Mouse (Mus musculus) bone marrow, adult 2 months (tissue): Measurements from ENCODE around the gene Traf3. TPM values are rescaled to one million over a fixed set of nuclear protein-coding genes. Genes with fewer than 3 reads are reported as not detected.

Experiments used
- H3K27ac ChIP-seq: fragments of 200-500 bp; 2 replicates; pipeline ENCODE4 v1.5.1; 2012; ENCODE audit warnings: low read depth, mild to moderate bottlenecking, control low read depth, inconsistent platforms, low read length; ENCODE audit not compliant: control insufficient read depth, poor library complexity, insufficient read depth
- H3K4me1 ChIP-seq: fragments of 200-500 bp; 2 replicates; pipeline ENCODE4 v1.6.1; 2011; ENCODE audit warnings: low read length; ENCODE audit not compliant: control insufficient read depth, insufficient read depth
- H3K4me3 ChIP-seq: fragments of 200-500 bp; replicated peaks from 2 replicates; pipeline ENCODE3; 2011; ENCODE audit warnings: mild to moderate bottlenecking, low read depth, low read length, control low read depth; ENCODE audit not compliant: control insufficient read depth
- CTCF ChIP-seq: fragments of 200-500 bp; IDR thresholded peaks from 2 replicates; pipeline ENCODE4 v1.5.1; 2011; ENCODE audit warnings: low read length, control low read depth; ENCODE audit not compliant: control insufficient read depth, insufficient read depth
- POLR2A ChIP-seq: fragments of 200-500 bp; IDR thresholded peaks from 2 replicates; pipeline ENCODE4 v1.6.1; 2011; ENCODE audit warnings: low read depth, mild to moderate bottlenecking, control low read depth, low read length, borderline replicate concordance; ENCODE audit not compliant: control insufficient read depth
- WGBS: fragments of 180-500 bp; shearing (Covaris S2); methylation state at CpG from one replicate; pipeline ENCODE4 v1.1.7; 2018; 5-methylcytosine and 5-hydroxymethylcytosine counted together
- polyA plus RNA-seq: library from polyadenylated mRNA; stranded (reverse); fragments of >200 nt; gene quantifications from 2 replicates; pipeline ENCODE4 v1.2.4, GENCODE M21; 2011; ENCODE audit warnings: low replicate concordance; ENCODE audit not compliant: missing spikeins, insufficient read depth, insufficient read length

Gene Traf3
- polyA plus RNA-seq, 1 experiment = 9.2 TPM

- Histone ChIP-seq H3K27ac (no peak overlapping the region), H3K4me1 (peaks cover 6% of the 10 kb centered on the region; the same call in 1 of the 2 replicates), H3K4me3 (no peak overlapping the region)
- WGBS = 66% methylated on average over 5 of the region's 5 CpGs
- no peak for TF ChIP-seq POLR2A
- no peak for TF ChIP-seq CTCF
These were observed 14.6 kb upstream of the Traf3 start for GRCm38 (mm10) chr12:111151422-111152156.

GRCm38 (mm10) chr12:111152579-111152978 is 13.6 kb upstream of the Traf3 start:
- WGBS = 79% methylated on average over 6 of the region's 6 CpGs
- H3K4me1 ChIP-seq = peaks cover 6% of the 10 kb centered on the region; the same call in 1 of the 2 replicates
- no peak overlapping the region for H3K27ac ChIP-seq
- TF ChIP-seq POLR2A (no peak), CTCF (no peak)
- no peak overlapping the region for H3K4me3 ChIP-seq

- TF ChIP-seq CTCF = no peak
- TF ChIP-seq POLR2A = no peak
- H3K27ac ChIP-seq = no peak overlapping the region
- peaks cover 6% of the 10 kb centered on the region; the same call in 1 of the 2 replicates for H3K4me1 ChIP-seq
- WGBS = 32% methylated on average over 7 of the region's 7 CpGs
- no peak overlapping the region for H3K4me3 ChIP-seq
These were observed 13.0 kb upstream of the Traf3 start for GRCm38 (mm10) chr12:111152981-111153710.

GRCm38 (mm10) chr12:111153946-111154345 is 12.2 kb upstream of the Traf3 start:
- no peak overlapping the region for H3K4me3 ChIP-seq
- peaks cover 2% of the 10 kb centered on the region; the same call in 1 of the 2 replicates for H3K4me1 ChIP-seq
- TF ChIP-seq CTCF (no peak), POLR2A (no peak)
- WGBS = 81% methylated on average over 5 of the region's 5 CpGs
- no peak overlapping the region for H3K27ac ChIP-seq

DNA sequence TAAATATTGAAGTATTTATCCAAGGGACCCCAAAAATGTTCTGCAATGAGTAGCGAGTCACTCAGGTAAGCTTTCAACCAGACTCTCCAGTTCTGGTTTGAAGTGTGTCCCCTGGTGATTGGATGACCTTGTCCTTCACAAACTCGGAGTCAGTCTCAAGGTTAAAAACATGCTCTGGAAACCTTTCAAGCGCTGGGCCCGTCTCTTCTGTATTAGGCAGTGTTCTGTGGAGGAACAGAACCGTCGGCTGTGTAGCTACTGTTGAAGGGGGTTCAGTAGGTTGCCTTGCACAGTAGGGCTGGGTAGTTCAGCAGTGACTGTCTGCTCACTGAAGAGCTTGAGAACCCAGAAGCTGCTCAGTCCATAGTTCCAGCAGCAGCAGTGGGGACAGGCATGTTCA is 11.5 kb upstream of the Traf3 start:
- H3K4me3 ChIP-seq = no peak overlapping the region
- WGBS = 80% methylated on average over 6 of the region's 6 CpGs

GRCm38 (mm10) chr12:111155756-111156155 is 10.4 kb upstream of the Traf3 start:
- H3K4me1 ChIP-seq = peaks cover 2% of the 10 kb centered on the region; the same call in 1 of the 2 replicates
- H3K27ac ChIP-seq = no peak overlapping the region
- TF ChIP-seq CTCF (no peak), POLR2A (no peak)
- H3K4me3 ChIP-seq = no peak overlapping the region
- 49% methylated on average over 1 of the region's 1 CpGs for WGBS

More for the DNA sequence above, 11.5 kb upstream of the Traf3 start:
- TF ChIP-seq POLR2A (no peak), CTCF (no peak)
- Histone ChIP-seq H3K27ac (no peak overlapping the region), H3K4me1 (peaks cover 2% of the 10 kb centered on the region; the same call in 1 of the 2 replicates)

DNA sequence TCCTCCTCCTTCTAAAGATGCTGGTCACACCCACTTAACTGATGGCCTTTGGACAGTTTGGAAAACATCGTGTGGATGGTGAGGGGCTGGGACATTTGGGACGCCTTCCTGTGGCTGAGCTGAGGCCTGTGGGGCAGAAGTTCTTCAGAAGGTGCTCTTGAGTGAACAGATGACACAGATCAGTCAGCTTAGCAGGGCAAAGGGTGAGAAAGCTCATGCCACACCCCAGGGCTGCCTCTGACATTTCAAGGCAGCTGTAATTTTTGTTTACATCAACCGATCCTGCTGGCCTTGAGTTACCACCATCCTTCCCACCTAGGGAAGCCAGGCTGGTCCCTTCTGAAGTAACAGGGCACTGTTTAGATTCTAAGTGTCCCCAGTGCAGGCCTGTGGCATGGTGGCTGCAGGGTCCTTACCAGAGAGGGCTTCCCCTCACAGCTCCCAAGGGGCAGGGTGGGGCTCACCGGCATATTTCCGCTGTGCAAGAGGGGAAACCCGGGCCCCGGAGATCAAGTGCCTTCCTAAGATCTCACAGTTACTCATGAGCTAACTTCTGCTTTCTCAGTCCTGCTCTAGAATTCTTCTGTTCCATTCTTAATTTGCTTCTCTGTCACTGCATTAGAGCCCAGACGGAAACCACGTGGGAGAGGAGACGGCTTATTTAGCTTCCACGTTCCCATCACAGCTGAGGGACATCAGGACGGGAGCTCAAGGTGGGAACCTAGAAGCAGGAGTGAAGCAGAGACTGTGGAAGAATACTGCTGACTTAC is 6.3 kb upstream of the Traf3 start:
- Histone ChIP-seq H3K27ac (peak overlapping the region; percentile 88), H3K4me3 (peak overlapping the region; percentile 58), H3K4me1 (peaks cover 9% of the 10 kb centered on the region)
- 2% methylated on average over 12 of the region's 12 CpGs for WGBS
- TF ChIP-seq CTCF = no peak
- peak; percentile 43; the same call in 1 of the 2 replicates for TF ChIP-seq POLR2A

DNA sequence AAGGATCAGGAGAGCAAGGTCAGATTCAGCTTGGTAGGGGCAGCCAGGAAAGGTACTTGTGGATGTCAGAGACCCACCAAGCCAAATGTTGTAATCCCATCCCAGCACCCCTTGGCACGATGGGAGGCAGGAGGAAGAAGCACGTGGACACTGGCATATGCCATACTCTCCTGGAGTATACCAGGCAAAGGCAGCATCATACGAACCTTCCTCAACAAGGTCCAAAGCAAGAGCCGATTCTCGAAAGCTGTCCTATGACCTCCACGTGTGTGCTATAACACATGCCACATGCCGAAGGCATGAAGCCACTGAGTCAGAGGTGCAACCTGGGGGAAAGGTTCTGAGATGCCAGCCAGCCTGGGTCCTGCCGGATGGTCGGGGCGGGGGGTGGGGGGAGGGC is 5.3 kb upstream of the Traf3 start:
- Histone ChIP-seq H3K27ac (peak overlapping the region; percentile 88), H3K4me3 (peak overlapping the region; percentile 5), H3K4me1 (peaks cover 11% of the 10 kb centered on the region)
- TF ChIP-seq POLR2A = no peak
- TF ChIP-seq CTCF = no peak
- WGBS = 76% methylated on average over 10 of the region's 10 CpGs
